Mouse (Mus musculus): ENCODE measurements around the gene Adipor1. TPM values are rescaled to one million over a fixed set of nuclear protein-coding genes. Genes with fewer than 3 reads are reported as not detected.
"Not testable (repeated sequence)": the region's sequence is repeated elsewhere in the genome, so short reads cannot be mapped to it uniquely, and the experiment has no call there.

Gene Adipor1
- polyA plus RNA-seq, 1 experiment from 2014 or later, result 80.7 TPM

- no peak overlapping the region for H3K9ac ChIP-seq (replicated peaks)
- H3K27ac ChIP-seq, result no peak overlapping the region
- whole genome bisulfite sequencing, result 75% methylated on average over 10 of the region's 10 CpGs
- H3K36me3 ChIP-seq, result peaks cover 64% of the 10 kb centered on the region
- H3K4me2 ChIP-seq, result no peak overlapping the region
- no peaks in the 10 kb centered on the region for H3K27me3 ChIP-seq
- no peaks in the 10 kb centered on the region for H3K9me3 ChIP-seq
- ATAC-seq (ENCODE audit: insufficient number of reproducible peaks, insufficient read depth, low FRiP score, low TSS enrichment, low read depth), result no peak
- no peak overlapping the region for H3K4me3 ChIP-seq (replicated peaks)
- peaks cover 23% of the 10 kb centered on the region for H3K4me1 ChIP-seq (replicated peaks)
These were observed 8.7 kb downstream of the Adipor1 start for GRCm38 (mm10) chr1:134423911-134424310.

- Histone ChIP-seq H3K4me1 (replicated peaks) (peaks cover 3% of the 10 kb centered on the region; the same call in 1 of the 2 replicates), H3K9ac (replicated peaks) (no peak overlapping the region), H3K4me3 (replicated peaks) (no peak overlapping the region), H3K27me3 (no peaks in the 10 kb centered on the region), H3K4me2 (no peak overlapping the region), H3K9me3 (no peaks in the 10 kb centered on the region), H3K27ac (no peak overlapping the region), H3K36me3 (peaks cover 85% of the 10 kb centered on the region)
- ATAC-seq (ENCODE audit: insufficient number of reproducible peaks, insufficient read depth, low FRiP score, low TSS enrichment, low read depth), result no peak
- WGBS, result 83% methylated on average over 5 of the region's 5 CpGs
These were observed 11.1 kb downstream of the Adipor1 start for GRCm38 (mm10) chr1:134426289-134426688.

GRCm38 (mm10) chr1:134433002-134433401, 17.8 kb downstream of the Adipor1 start:
- H3K9ac ChIP-seq (replicated peaks), result no peak overlapping the region
- 87% methylated on average over 10 of the region's 10 CpGs for WGBS

GRCm38 (mm10) chr1:134433473-134433872, 18.3 kb downstream of the Adipor1 start:
- no peaks in the 10 kb centered on the region for H3K4me1 ChIP-seq (replicated peaks)
- no peaks in the 10 kb centered on the region for H3K27me3 ChIP-seq
- no peak for ATAC-seq (ENCODE audit: insufficient number of reproducible peaks, insufficient read depth, low FRiP score, low TSS enrichment, low read depth)
- WGBS, result 88% methylated on average over 4 of the region's 4 CpGs
- H3K9me3 ChIP-seq, result no peaks in the 10 kb centered on the region
- H3K9ac ChIP-seq (replicated peaks), result no peak overlapping the region
- H3K4me2 ChIP-seq, result no peak overlapping the region
- H3K27ac ChIP-seq, result no peak overlapping the region
- no peak overlapping the region for H3K4me3 ChIP-seq (replicated peaks)
- peaks cover 50% of the 10 kb centered on the region for H3K36me3 ChIP-seq

More at GRCm38 (mm10) chr1:134433002-134433401, 17.8 kb downstream of the Adipor1 start:
- H3K36me3 ChIP-seq, result peaks cover 54% of the 10 kb centered on the region
- no peak for ATAC-seq (ENCODE audit: insufficient number of reproducible peaks, insufficient read depth, low FRiP score, low TSS enrichment, low read depth)
- no peaks in the 10 kb centered on the region for H3K9me3 ChIP-seq
- H3K27me3 ChIP-seq, result no peaks in the 10 kb centered on the region
- H3K4me1 ChIP-seq (replicated peaks), result no peaks in the 10 kb centered on the region
- no peak overlapping the region for H3K4me3 ChIP-seq (replicated peaks)
- no peak overlapping the region for H3K4me2 ChIP-seq
- no peak overlapping the region for H3K27ac ChIP-seq

GRCm38 (mm10) chr1:134435414-134435813, 20.2 kb downstream of the Adipor1 start:
- no peak overlapping the region for H3K27ac ChIP-seq
- ATAC-seq (ENCODE audit: insufficient number of reproducible peaks, insufficient read depth, low FRiP score, low TSS enrichment, low read depth), result no peak
- no peak overlapping the region for H3K4me3 ChIP-seq (replicated peaks)
- WGBS, result 36% methylated on average over 4 of the region's 4 CpGs
- H3K9me3 ChIP-seq, result no peaks in the 10 kb centered on the region
- H3K4me2 ChIP-seq, result no peak overlapping the region
- H3K4me1 ChIP-seq (replicated peaks), result no peaks in the 10 kb centered on the region
- no peaks in the 10 kb centered on the region for H3K27me3 ChIP-seq
- H3K36me3 ChIP-seq, result peaks cover 33% of the 10 kb centered on the region
- no peak overlapping the region for H3K9ac ChIP-seq (replicated peaks)

- Histone ChIP-seq H3K9ac (replicated peaks) (no peak overlapping the region), H3K27me3 (no peaks in the 10 kb centered on the region), H3K27ac (no peak overlapping the region), H3K9me3 (no peaks in the 10 kb centered on the region), H3K36me3 (no peaks in the 10 kb centered on the region), H3K4me1 (replicated peaks) (no peaks in the 10 kb centered on the region), H3K4me2 (no peak overlapping the region), H3K4me3 (replicated peaks) (no peak overlapping the region)
- WGBS, result 90% methylated on average over 6 of the region's 6 CpGs
- no peak for ATAC-seq (ENCODE audit: insufficient number of reproducible peaks, insufficient read depth, low FRiP score, low TSS enrichment, low read depth)
These were observed 25.3 kb downstream of the Adipor1 start for GRCm38 (mm10) chr1:134440437-134440836.

GRCm38 (mm10) chr1:134441737-134442136, 26.6 kb downstream of the Adipor1 start:
- H3K4me1 ChIP-seq (replicated peaks); H3K36me3 ChIP-seq; H3K27me3 ChIP-seq; ATAC-seq (ENCODE audit: insufficient number of reproducible peaks, insufficient read depth, low FRiP score, low TSS enrichment, low read depth); H3K9ac ChIP-seq (replicated peaks); H3K27ac ChIP-seq; H3K4me3 ChIP-seq (replicated peaks); H3K4me2 ChIP-seq; H3K9me3 ChIP-seq: not testable (repeated sequence)
- 92% methylated on average over 8 of the region's 10 CpGs for WGBS

GRCm38 (mm10) chr1:134442394-134442793, 27.2 kb downstream of the Adipor1 start:
- no peaks in the 10 kb centered on the region for H3K9me3 ChIP-seq
- H3K27me3 ChIP-seq, result no peaks in the 10 kb centered on the region
- no peak for ATAC-seq (ENCODE audit: insufficient number of reproducible peaks, insufficient read depth, low FRiP score, low TSS enrichment, low read depth)
- H3K36me3 ChIP-seq, result no peaks in the 10 kb centered on the region
- no peaks in the 10 kb centered on the region for H3K4me1 ChIP-seq (replicated peaks)
- H3K9ac ChIP-seq (replicated peaks), result no peak overlapping the region
- H3K4me3 ChIP-seq (replicated peaks), result no peak overlapping the region
- no peak overlapping the region for H3K4me2 ChIP-seq
- no peak overlapping the region for H3K27ac ChIP-seq
- WGBS, result 95% methylated on average over 3 of the region's 3 CpGs

GRCm38 (mm10) chr1:134443288-134443687, 28.1 kb downstream of the Adipor1 start:
- ATAC-seq (ENCODE audit: insufficient number of reproducible peaks, insufficient read depth, low FRiP score, low TSS enrichment, low read depth); H3K9ac ChIP-seq (replicated peaks); H3K9me3 ChIP-seq; H3K27ac ChIP-seq; H3K4me1 ChIP-seq (replicated peaks); H3K27me3 ChIP-seq; H3K4me3 ChIP-seq (replicated peaks); H3K4me2 ChIP-seq; H3K36me3 ChIP-seq: not testable (repeated sequence)
- 87% methylated on average over 1 of the region's 1 CpGs for WGBS

GRCm38 (mm10) chr1:134445418-134445817, 30.2 kb downstream of the Adipor1 start:
- Histone ChIP-seq H3K27ac (no peak overlapping the region), H3K36me3 (no peaks in the 10 kb centered on the region), H3K27me3 (no peaks in the 10 kb centered on the region), H3K4me2 (no peak overlapping the region), H3K9ac (replicated peaks) (no peak overlapping the region), H3K9me3 (no peaks in the 10 kb centered on the region), H3K4me3 (replicated peaks) (no peak overlapping the region), H3K4me1 (replicated peaks) (no peaks in the 10 kb centered on the region)
- no peak for ATAC-seq (ENCODE audit: insufficient number of reproducible peaks, insufficient read depth, low FRiP score, low TSS enrichment, low read depth)
- 90% methylated on average over 2 of the region's 2 CpGs for WGBS

GRCm38 (mm10) chr1:134448537-134448936, 33.4 kb downstream of the Adipor1 start:
- H3K9ac ChIP-seq (replicated peaks); H3K27me3 ChIP-seq; H3K4me1 ChIP-seq (replicated peaks); ATAC-seq (ENCODE audit: insufficient number of reproducible peaks, insufficient read depth, low FRiP score, low TSS enrichment, low read depth); H3K4me3 ChIP-seq (replicated peaks); H3K36me3 ChIP-seq; H3K4me2 ChIP-seq; H3K9me3 ChIP-seq; H3K27ac ChIP-seq: not testable (repeated sequence)
- WGBS, result 71% methylated on average over 3 of the region's 3 CpGs

- H3K4me3 ChIP-seq (replicated peaks), result no peak overlapping the region
- peaks cover 4% of the 10 kb centered on the region; the same call in 1 of the 2 replicates for H3K4me1 ChIP-seq (replicated peaks)
- H3K9ac ChIP-seq (replicated peaks), result no peak overlapping the region
- H3K36me3 ChIP-seq, result no peaks in the 10 kb centered on the region
- H3K27ac ChIP-seq, result no peak overlapping the region
- WGBS, result 80% methylated on average over 4 of the region's 4 CpGs
- H3K27me3 ChIP-seq, result no peaks in the 10 kb centered on the region
- no peak for ATAC-seq (ENCODE audit: insufficient number of reproducible peaks, insufficient read depth, low FRiP score, low TSS enrichment, low read depth)
- no peak overlapping the region for H3K4me2 ChIP-seq
- H3K9me3 ChIP-seq, result no peaks in the 10 kb centered on the region
These were observed 35.0 kb downstream of the Adipor1 start for GRCm38 (mm10) chr1:134450201-134450600.
